Mouse (Mus musculus) lung, adult 2 months (tissue): ENCODE results near the gene Gmfg.

ENCODE experiments used
- CTCF ChIP-seq: fragments of 200-500 bp; IDR thresholded peaks from 2 replicates; pipeline ENCODE4 v1.5.1; 2011; ENCODE audit warnings: mild to moderate bottlenecking, low read length, control low read depth; ENCODE audit not compliant: insufficient read depth
- POLR2A ChIP-seq: fragments of 200-500 bp; IDR thresholded peaks from 2 replicates; pipeline ENCODE4 v1.6.1; 2011; ENCODE audit warnings: low read depth, mild to moderate bottlenecking, control low read depth, low read length, borderline replicate concordance; ENCODE audit errors: extremely low read depth

GRCm38 (mm10) chr7:28427738-28428137 is 9.5 kb upstream of the Gmfg start:
- TF ChIP-seq CTCF (no peak), POLR2A (no peak)
